Mouse (Mus musculus) ovary, postnatal 10 days (tissue): Measurements from ENCODE around the gene Smurf1.

Experiments used
- DNase-seq: peaks from one replicate; pipeline ENCODE4 v3.0.0; 2022; ENCODE audit warnings: low spot score

Smurf1 gene

GRCm38 (mm10) chr5:144913923-144914322 lies 51.7 kb downstream of the Smurf1 start:
- DNase-seq: no peak

GRCm38 (mm10) chr5:144913361-144913760 lies 52.3 kb downstream of the Smurf1 start:
- DNase-seq: no peak

DNA sequence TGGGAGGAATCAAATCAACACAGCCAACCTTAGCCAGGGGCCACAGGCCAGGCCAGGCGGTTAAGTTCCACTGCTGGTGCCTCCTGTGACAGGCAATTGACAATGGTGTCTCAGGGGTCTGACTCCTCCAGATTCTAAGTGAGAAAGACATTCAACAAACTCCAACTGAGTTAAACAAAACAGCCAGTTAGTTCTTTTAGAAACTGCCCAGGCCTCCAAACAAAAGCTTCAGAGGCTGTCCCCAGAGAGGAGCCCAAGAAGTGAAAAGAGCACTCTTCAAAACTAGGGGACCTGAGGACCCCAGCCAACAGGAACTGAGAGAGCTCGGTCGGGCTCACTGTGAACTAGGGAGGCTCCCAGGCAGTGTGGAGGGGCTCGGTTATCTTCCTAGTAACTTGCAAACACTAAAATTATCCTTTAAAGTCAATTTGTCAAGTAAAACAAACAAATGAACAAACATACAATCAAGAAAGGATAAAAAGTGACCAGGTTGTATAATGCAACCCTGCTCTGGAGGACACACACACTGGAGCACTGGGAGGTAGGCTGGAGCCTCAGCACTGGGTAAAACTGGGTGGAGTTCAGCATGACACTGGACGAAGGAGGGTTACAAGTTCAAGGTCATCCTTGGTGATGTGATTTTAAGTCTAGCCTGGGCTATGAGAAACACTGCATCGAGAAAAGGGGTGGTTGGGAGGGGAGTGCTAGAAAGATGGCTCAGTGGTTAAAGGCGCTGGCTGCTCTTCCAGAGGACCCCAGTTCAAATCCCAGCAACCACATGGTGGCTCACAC lies 52.9 kb downstream of the Smurf1 start:
- no peak for DNase-seq

DNA sequence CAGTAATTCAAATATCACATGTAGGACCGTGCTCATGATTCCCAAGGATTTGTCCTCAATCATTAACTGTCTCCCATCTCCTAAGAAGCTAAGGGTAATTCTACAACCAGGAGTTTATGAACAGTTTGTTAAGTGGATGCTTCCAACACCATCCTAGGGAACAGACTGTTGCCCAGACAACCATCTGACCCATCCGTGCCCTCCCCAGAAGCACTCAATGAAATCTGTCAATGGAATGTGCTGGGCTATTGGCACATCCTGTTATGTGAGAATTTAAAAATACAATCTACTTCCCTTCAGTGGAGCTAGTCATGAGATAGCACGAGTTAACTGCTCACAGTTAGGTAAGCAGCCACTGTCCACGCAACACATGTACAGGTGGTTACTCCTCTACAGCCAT lies 56.1 kb downstream of the Smurf1 start:
- no peak for DNase-seq

GRCm38 (mm10) chr5:144907591-144907990 lies 58.1 kb downstream of the Smurf1 start:
- no peak for DNase-seq

GRCm38 (mm10) chr5:144904356-144905134 lies 61.1 kb downstream of the Smurf1 start:
- no peak for DNase-seq

GRCm38 (mm10) chr5:144901791-144902190 lies 63.9 kb downstream of the Smurf1 start:
- no peak for DNase-seq

DNA sequence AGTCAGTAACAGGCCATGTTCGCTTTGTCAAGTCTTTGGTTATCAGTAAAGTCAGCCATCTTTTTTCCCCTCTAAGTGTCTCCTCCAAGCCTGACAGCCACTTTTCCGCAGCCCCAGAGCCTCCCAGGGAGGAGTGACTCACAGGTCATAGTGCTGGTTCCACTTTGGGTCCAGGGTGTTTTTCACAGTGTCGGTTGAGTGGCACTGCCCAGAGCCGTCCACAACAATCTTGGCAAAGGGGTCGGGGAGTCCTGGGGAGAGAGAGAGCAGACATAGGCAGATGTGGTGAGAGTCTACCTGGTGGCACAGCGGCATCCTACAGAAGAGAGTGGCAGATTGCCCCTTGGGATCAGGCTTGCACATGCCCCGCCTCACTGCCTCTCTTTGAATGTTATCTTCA lies 64.6 kb downstream of the Smurf1 start:
- DNase-seq: no peak

DNA sequence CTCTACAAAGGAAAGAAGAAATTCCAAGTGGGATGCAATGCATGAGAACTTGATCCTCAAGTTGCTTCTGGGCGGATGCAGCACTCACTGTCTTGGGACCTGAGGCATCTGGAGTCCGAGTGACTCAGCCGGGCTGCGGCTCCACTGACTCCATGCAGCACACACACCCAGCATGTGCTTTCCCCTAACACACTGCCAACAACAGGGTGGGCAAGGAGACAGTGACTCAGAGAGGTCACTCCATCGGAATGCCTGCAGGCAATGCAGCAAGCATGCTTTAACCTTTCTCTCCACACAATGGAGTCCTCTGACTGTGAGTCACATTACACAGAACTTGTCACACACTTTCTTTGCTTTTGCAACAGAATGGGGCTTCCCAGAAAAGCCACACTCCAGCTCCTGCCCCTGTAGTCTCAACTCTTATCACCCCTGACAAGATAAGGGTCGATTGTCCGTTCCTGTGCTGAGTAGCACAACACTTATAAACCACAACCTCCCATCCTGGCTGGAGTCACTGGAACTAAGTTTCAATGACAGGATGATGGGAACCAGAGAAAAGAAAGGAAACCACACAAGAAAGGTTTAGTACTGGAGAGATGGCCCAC lies 67.1 kb downstream of the Smurf1 start:
- no peak for DNase-seq

DNA sequence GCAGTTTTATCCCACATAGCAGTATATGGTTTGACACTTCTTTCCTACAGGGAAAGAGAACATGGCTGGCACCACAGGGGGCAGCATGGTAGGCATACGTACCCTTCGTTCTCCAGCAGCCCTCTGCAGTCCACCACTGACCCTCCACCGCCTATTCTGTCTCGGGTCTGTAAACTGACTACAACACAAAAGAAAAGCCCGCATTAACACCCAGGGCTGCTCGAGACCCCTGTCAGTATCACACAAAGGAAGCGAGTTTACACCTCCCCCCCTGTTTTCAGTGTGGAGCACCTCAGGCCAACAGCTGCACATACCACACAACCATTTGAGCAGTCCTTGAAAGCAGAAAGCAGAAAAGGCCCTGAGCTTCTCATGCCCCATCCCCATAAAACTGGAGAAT lies 67.8 kb downstream of the Smurf1 start:
- no peak for DNase-seq

DNA sequence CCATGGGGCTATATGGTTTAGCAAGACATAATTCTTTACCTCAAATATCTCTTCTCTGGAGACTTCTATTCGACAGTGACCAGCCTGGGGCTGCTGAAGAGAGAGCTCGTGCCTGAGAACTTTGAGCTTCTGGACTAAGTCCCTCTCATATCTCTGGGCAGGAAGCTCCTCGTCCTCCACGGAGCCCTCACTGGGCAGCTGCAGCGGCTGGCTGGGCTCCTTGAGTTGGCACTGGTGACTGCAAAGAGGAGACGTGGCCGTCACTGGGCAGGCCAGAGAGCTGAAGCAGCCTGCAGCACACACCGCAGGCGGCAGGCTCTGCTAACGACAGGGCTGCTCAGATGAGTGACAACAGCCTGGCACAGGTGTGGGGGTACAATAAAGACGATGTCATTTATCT lies 74.4 kb downstream of the Smurf1 start:
- no peak for DNase-seq

DNA sequence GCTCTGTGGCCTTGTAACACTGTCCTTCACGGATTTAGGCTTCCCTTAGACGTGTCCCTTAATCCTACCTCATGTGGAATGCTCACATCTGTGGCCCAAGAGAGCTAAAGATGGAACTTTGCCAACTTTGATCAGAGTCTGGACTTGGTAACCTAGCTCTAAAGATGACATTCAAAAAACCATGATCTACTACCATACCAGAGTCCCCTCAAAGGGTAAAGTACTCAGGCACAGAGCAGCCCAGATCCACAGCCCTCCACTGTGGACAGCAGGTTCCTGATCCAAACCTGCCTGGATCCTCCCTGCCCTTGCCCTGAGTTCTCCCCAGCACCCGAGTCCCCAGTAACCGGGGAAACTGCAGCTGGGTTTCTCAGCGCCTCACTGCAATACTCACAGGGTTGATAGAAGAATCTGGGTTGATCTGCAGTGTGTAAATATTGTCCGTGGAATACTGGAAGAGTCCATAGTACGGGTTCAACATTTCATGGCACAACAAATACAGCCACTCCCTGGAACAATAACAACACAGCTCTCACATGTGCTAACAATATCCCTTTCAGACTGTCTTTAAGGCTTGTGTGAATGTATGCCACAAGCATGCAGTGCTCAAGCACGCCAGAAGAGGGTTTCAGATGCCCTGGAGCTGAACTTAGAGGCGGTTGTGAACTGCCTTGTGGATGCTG lies 79.5 kb downstream of the Smurf1 start:
- no peak for DNase-seq

- no peak for DNase-seq
Observed at GRCm38 (mm10) chr5:144884629-144885217, 80.9 kb downstream of the Smurf1 start.

DNA sequence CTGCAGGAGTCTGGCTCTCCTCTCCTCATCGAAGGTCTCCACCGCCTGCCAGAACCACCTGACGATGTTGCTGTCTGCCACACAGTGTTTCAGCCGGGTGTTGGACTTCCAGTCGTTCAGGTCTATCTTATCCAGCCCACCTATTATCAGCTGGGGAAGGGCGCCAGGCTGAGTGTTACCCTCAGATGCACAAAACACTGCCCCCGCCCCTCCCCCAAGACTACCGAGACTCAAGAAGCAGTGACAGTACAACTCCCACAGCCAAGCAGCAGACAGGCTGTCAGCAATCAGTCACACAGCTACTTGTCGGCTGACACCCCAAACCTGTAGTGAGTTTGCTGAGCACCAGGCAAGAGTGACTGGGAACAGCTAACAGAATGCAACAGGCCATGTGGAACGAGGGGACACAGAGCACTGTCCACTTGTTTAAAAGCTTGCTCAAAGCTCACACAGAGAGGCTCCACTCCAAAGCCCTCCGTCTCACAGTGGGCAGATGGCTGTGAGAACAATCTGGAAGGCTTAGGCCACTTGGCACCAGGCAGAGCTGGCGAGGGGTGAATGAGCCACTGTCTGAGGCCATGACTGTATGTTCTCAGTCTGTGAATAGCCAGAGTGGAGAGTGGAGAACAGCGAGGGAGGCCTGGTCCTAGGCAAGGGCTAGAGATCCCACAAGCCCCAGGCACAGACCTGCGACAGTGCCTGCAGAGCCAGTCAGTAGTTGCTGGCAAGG lies 83.8 kb downstream of the Smurf1 start:
- DNase-seq: no peak

- DNase-seq: no peak
Observed at GRCm38 (mm10) chr5:144877021-144877420, 88.6 kb downstream of the Smurf1 start.

GRCm38 (mm10) chr5:144875892-144876291 lies 89.8 kb downstream of the Smurf1 start:
- peak; percentile 41 for DNase-seq

GRCm38 (mm10) chr5:144875227-144875626 lies 90.4 kb downstream of the Smurf1 start:
- DNase-seq: no peak

- DNase-seq: no peak
Observed at GRCm38 (mm10) chr5:144872867-144873266, 92.8 kb downstream of the Smurf1 start.

- no peak for DNase-seq
Observed at GRCm38 (mm10) chr5:144872326-144872725, 93.3 kb downstream of the Smurf1 start.

DNA sequence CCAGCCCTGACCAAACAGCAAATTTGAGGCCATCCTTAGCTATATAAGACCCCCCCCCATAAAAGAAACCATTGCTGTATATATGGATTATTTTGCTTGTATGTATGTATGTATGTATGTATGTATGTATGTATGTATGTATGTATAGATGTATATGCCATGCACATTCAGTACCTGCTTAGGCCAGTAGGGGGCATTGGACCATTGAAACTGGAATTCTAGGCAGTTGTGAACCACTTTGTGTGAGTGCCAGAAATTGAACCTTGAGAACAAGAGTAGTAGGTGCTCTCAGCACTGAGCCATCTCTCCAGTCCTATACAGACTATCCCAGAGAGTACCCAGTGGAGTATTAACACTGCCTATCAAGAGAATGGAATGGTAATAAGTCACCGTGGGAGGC lies 93.9 kb downstream of the Smurf1 start:
- no peak for DNase-seq

DNA sequence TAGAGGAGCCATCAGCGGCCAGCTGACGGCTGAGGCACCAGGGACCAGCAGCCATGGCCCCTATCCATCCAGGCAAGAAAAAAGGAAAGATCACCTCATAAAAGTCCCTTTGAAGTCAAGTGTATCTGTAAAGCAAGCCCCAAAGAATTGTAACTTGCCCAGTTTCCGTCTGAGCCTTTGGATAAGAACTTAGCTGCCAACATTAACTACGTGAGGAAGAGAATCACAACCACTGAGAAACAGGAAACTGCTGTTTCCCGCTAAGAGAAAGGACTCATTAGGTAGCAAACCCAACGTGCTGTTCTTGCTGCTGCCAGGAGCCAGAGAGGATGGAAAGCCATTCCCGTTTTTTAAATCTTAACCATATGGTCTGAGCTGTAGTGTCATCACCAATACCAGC lies 94.9 kb downstream of the Smurf1 start:
- no peak for DNase-seq
